8 mouse cellular contexts compared by ENCODE assay signal in genomic region chr12:113140616-113141411, GRCm38 (mm10). TPM values are rescaled to one million over a fixed set of nuclear protein-coding genes. Genes with fewer than 3 reads are reported as not detected.
DNase-seq lines count a peak whose midpoint lies in the region; ATAC-seq lines count a peak whose summit lies in the region.

No protein-coding gene starts in this region.

- H3K4me2 ChIP-seq in limb, embryonic 11.5 days (ENCODE audit: low read depth, severe bottlenecking) = peak overlapping the region; percentile 80

- H3K9ac ChIP-seq in limb, embryonic 11.5 days (ENCODE audit: low read length) = no peak overlapping the region

- WGBS in forebrain, embryonic 10.5 days = 3% methylated on average over 49 of the region's 49 CpGs
- 2% methylated on average over 49 of the region's 49 CpGs for WGBS in hindbrain, embryonic 10.5 days
- WGBS in limb, embryonic 11.5 days = 3% methylated on average over 49 of the region's 49 CpGs
- WGBS in midbrain, embryonic 10.5 days = 2% methylated on average over 49 of the region's 49 CpGs

- DNase-seq in urinary bladder, postnatal 25 days (ENCODE audit: low spot score) = peak; percentile 54
- DNase-seq in urinary bladder, postnatal 4 days (ENCODE audit: low spot score in 2 of 2) = no peak
- no peak for DNase-seq in forebrain, embryonic 10.5 days (ENCODE audit: extremely low spot score, low spot score)
- no peak for DNase-seq in hindbrain, embryonic 10.5 days (ENCODE audit: low spot score)
- no peak for DNase-seq in limb, embryonic 11.5 days (ENCODE audit: low spot score)
- DNase-seq in midbrain, embryonic 10.5 days (ENCODE audit: low spot score) = no peak
- DNase-seq in spleen, adult 18-20 months = no peak
- no peak for DNase-seq in right cerebral cortex, adult 18-20 months

- peak overlapping the region; percentile 70 for H3K4me3 ChIP-seq in forebrain, embryonic 10.5 days
- H3K4me3 ChIP-seq in hindbrain, embryonic 10.5 days = peak overlapping the region; percentile 68
- H3K4me3 ChIP-seq in limb, embryonic 11.5 days (ENCODE audit: low read depth, low read length) = peak overlapping the region; percentile 40
- peak overlapping the region; percentile 75 for H3K4me3 ChIP-seq in midbrain, embryonic 10.5 days

- H3K4me1 ChIP-seq in forebrain, embryonic 10.5 days = peaks cover 65% of the 10 kb centered on the region
- H3K4me1 ChIP-seq in hindbrain, embryonic 10.5 days (replicated peaks) = peaks cover 79% of the 10 kb centered on the region
- peaks cover 16% of the 10 kb centered on the region for H3K4me1 ChIP-seq in limb, embryonic 11.5 days (ENCODE audit: control insufficient read depth, insufficient read depth, low read length)
- peaks cover 75% of the 10 kb centered on the region for H3K4me1 ChIP-seq in midbrain, embryonic 10.5 days

- H3K27me3 ChIP-seq in forebrain, embryonic 10.5 days (ENCODE audit: poor library complexity, severe bottlenecking) = peaks cover 34% of the 10 kb centered on the region
- peaks cover 39% of the 10 kb centered on the region for H3K27me3 ChIP-seq in hindbrain, embryonic 10.5 days (ENCODE audit: insufficient read depth, poor library complexity, severe bottlenecking)
- H3K27me3 ChIP-seq in limb, embryonic 11.5 days (ENCODE audit: control insufficient read depth, insufficient read depth, low read length) = peaks cover 23% of the 10 kb centered on the region
- peaks cover 26% of the 10 kb centered on the region for H3K27me3 ChIP-seq in midbrain, embryonic 10.5 days (ENCODE audit: low read depth, poor library complexity, severe bottlenecking)

- no peaks in the 10 kb centered on the region for H3K9me3 ChIP-seq in forebrain, embryonic 10.5 days
- H3K9me3 ChIP-seq in hindbrain, embryonic 10.5 days = no peaks in the 10 kb centered on the region
- H3K9me3 ChIP-seq in limb, embryonic 11.5 days (ENCODE audit: control insufficient read depth, low read length) = no peaks in the 10 kb centered on the region
- H3K9me3 ChIP-seq in midbrain, embryonic 10.5 days (replicated peaks) = no peaks in the 10 kb centered on the region

- peak overlapping the region; percentile 92 for H3K27ac ChIP-seq in forebrain, embryonic 10.5 days
- peak overlapping the region; percentile 93 for H3K27ac ChIP-seq in hindbrain, embryonic 10.5 days
- no peak overlapping the region for H3K27ac ChIP-seq in limb, embryonic 11.5 days (replicated peaks; ENCODE audit: low read depth, low read length)
- peak overlapping the region; percentile 95 for H3K27ac ChIP-seq in midbrain, embryonic 10.5 days (replicated peaks)

- ATAC-seq in limb, embryonic 11.5 days (ENCODE audit: insufficient number of reproducible peaks, low FRiP score, low TSS enrichment, low read depth) = no peak

- peaks cover 60% of the 10 kb centered on the region for H3K36me3 ChIP-seq in forebrain, embryonic 10.5 days (replicated peaks)
- H3K36me3 ChIP-seq in hindbrain, embryonic 10.5 days = peaks cover 61% of the 10 kb centered on the region
- H3K36me3 ChIP-seq in limb, embryonic 11.5 days (ENCODE audit: control insufficient read depth, insufficient read depth, low read length) = peaks cover 17% of the 10 kb centered on the region
- peaks cover 62% of the 10 kb centered on the region for H3K36me3 ChIP-seq in midbrain, embryonic 10.5 days

RNA-seq across cellular contexts. Expression of gene Crip2, which starts 0.8 kb away (rescaled TPM):
- polyA plus RNA-seq in forebrain, embryonic 10.5 days (2016; fragmentation: Nextera tagmentation; extraction: Ambion mirVana) = 172 and 182 TPM in 2 replicates
- polyA plus RNA-seq in hindbrain, embryonic 10.5 days (2016; fragmentation: Nextera tagmentation; extraction: Ambion mirVana) = 195 and 260 TPM in 2 replicates
- 49.7 and 53.8 TPM in 2 replicates for polyA plus RNA-seq in limb, embryonic 11.5 days (2014; fragmentation: Nextera tagmentation; extraction: Ambion mirVana)
- 278 and 293 TPM in 2 replicates for polyA plus RNA-seq in midbrain, embryonic 10.5 days (2016; fragmentation: Nextera tagmentation; extraction: Ambion mirVana)

RNA-seq across cellular contexts. Expression of gene Crip1, which starts 5.3 kb away (rescaled TPM):
- polyA plus RNA-seq in forebrain, embryonic 10.5 days (2016; fragmentation: Nextera tagmentation; extraction: Ambion mirVana) = 59.2 and 59.5 TPM in 2 replicates
- 84.9 and 97.7 TPM in 2 replicates for polyA plus RNA-seq in hindbrain, embryonic 10.5 days (2016; fragmentation: Nextera tagmentation; extraction: Ambion mirVana)
- polyA plus RNA-seq in limb, embryonic 11.5 days (2014; fragmentation: Nextera tagmentation; extraction: Ambion mirVana) = 56.2 and 62.8 TPM in 2 replicates
- polyA plus RNA-seq in midbrain, embryonic 10.5 days (2016; fragmentation: Nextera tagmentation; extraction: Ambion mirVana) = 80.0 and 96.6 TPM in 2 replicates

RNA-seq across cellular contexts. Expression of gene Tedc1, which starts 15.4 kb away (rescaled TPM):
- 66.4 and 69.6 TPM in 2 replicates for polyA plus RNA-seq in forebrain, embryonic 10.5 days (2016; fragmentation: Nextera tagmentation; extraction: Ambion mirVana)
- 59.5 and 66.4 TPM in 2 replicates for polyA plus RNA-seq in hindbrain, embryonic 10.5 days (2016; fragmentation: Nextera tagmentation; extraction: Ambion mirVana)
- polyA plus RNA-seq in limb, embryonic 11.5 days (2014; fragmentation: Nextera tagmentation; extraction: Ambion mirVana) = 39.9 and 41.3 TPM in 2 replicates
- 58.0 and 61.3 TPM in 2 replicates for polyA plus RNA-seq in midbrain, embryonic 10.5 days (2016; fragmentation: Nextera tagmentation; extraction: Ambion mirVana)

RNA-seq across cellular contexts. Expression of gene Mta1, which starts 42.7 kb away (rescaled TPM):
- 21.2 and 22.7 TPM in 2 replicates for polyA plus RNA-seq in forebrain, embryonic 10.5 days (2016; fragmentation: Nextera tagmentation; extraction: Ambion mirVana)
- 18.5 and 20.6 TPM in 2 replicates for polyA plus RNA-seq in hindbrain, embryonic 10.5 days (2016; fragmentation: Nextera tagmentation; extraction: Ambion mirVana)
- 24.2 and 26.4 TPM in 2 replicates for polyA plus RNA-seq in limb, embryonic 11.5 days (2014; fragmentation: Nextera tagmentation; extraction: Ambion mirVana)
- 18.3 and 20.5 TPM in 2 replicates for polyA plus RNA-seq in midbrain, embryonic 10.5 days (2016; fragmentation: Nextera tagmentation; extraction: Ambion mirVana)

RNA-seq across cellular contexts. Expression of gene Tmem121, which starts 44.9 kb away (rescaled TPM):
- 18.7 and 20.3 TPM in 2 replicates for polyA plus RNA-seq in forebrain, embryonic 10.5 days (2016; fragmentation: Nextera tagmentation; extraction: Ambion mirVana)
- polyA plus RNA-seq in hindbrain, embryonic 10.5 days (2016; fragmentation: Nextera tagmentation; extraction: Ambion mirVana) = 16.4 and 24.8 TPM in 2 replicates
- 8.0 and 12.0 TPM in 2 replicates for polyA plus RNA-seq in limb, embryonic 11.5 days (2014; fragmentation: Nextera tagmentation; extraction: Ambion mirVana)
- polyA plus RNA-seq in midbrain, embryonic 10.5 days (2016; fragmentation: Nextera tagmentation; extraction: Ambion mirVana) = 19.0 and 22.0 TPM in 2 replicates
